9 mouse cellular contexts compared by ENCODE assay signal in genomic region chr15:10840621-10841034, GRCm38 (mm10).
DNase-seq lines count a peak whose midpoint lies in the region; ATAC-seq and TF ChIP-seq lines count a peak whose summit lies in the region.
"Had no signal": no experiment of that assay in that cellular context is flagged by ENCODE, and none has a peak within 500 bp of the region (broad histone marks: within the 10 kb centered on the region; RNA-seq: fewer than 3 reads in every experiment).

No protein-coding gene starts in this region.

- H3K9ac ChIP-seq in lung, embryonic 14.5 days, result no peak overlapping the region

- H3K4me2 ChIP-seq in lung, embryonic 14.5 days, result no peak overlapping the region

- H3K4me1 ChIP-seq in lung, embryonic 14.5 days (ENCODE audit: insufficient read depth), result no peaks in the 10 kb centered on the region
- H3K4me1 ChIP-seq in lung, adult 2 months (ENCODE audit: control insufficient read depth, insufficient read depth, low read length), result peaks cover 2% of the 10 kb centered on the region; the same call in 1 of the 2 replicates
- H3K4me1 ChIP-seq in thymus, adult 2 months (replicated peaks; ENCODE audit: control insufficient read depth, insufficient read depth, low read length), result no peaks in the 10 kb centered on the region

- H3K27ac ChIP-seq in lung, embryonic 14.5 days (ENCODE audit: low read depth), result no peak overlapping the region
- H3K27ac ChIP-seq in thymus, adult 2 months (ENCODE audit: control insufficient read depth, insufficient read depth, low read length), result no peak overlapping the region
- H3K27ac ChIP-seq: macrophage had no signal

- peak; percentile 56 for DNase-seq in lung, embryonic 14.5 days
- no peak for DNase-seq in lung, adult 2 months
- peak; percentile 77 to 84 for DNase-seq in layer of hippocampus, adult 8-10 months (ENCODE audit: low spot score in 2 of 2)
- DNase-seq in right cerebral cortex, postnatal 4 days, result peak; percentile 7
- DNase-seq in thymus, adult 2 months, result no peak
- DNase-seq in adrenal gland, postnatal 4 days (ENCODE audit: low spot score in 2 of 2), result no peak
- DNase-seq in adrenal gland, postnatal 10 days, result no peak

- no peaks in the 10 kb centered on the region for H3K27me3 ChIP-seq in lung, embryonic 14.5 days (ENCODE audit: insufficient read depth, low read length)
- no peaks in the 10 kb centered on the region for H3K27me3 ChIP-seq in thymus, adult 2 months (ENCODE audit: control insufficient read depth, insufficient read depth, low read length)

- no peaks in the 10 kb centered on the region for H3K9me3 ChIP-seq in lung, embryonic 14.5 days (ENCODE audit: low read depth, low read length)

- no peak overlapping the region for H3K4me3 ChIP-seq in lung, embryonic 14.5 days (ENCODE audit: low read depth, low read length)
- H3K4me3 ChIP-seq in lung, adult 2 months (replicated peaks; ENCODE audit: extremely low read depth, low read depth, low read length), result no peak overlapping the region
- no peak overlapping the region for H3K4me3 ChIP-seq in thymus, adult 2 months (ENCODE audit: control insufficient read depth, insufficient read depth, low read length)

- TF ChIP-seq POLR2A in lung, adult 2 months (IDR thresholded peaks at IDR 0.05; ENCODE audit: borderline replicate concordance, extremely low read depth, low read depth, low read length), result no peak
- TF ChIP-seq POLR2A in thymus, adult 2 months (IDR thresholded peaks at IDR 0.05; ENCODE audit: control insufficient read depth, extremely low read depth, insufficient read depth, low read length, poor library complexity), result no peak

- no peaks in the 10 kb centered on the region for H3K36me3 ChIP-seq in lung, embryonic 14.5 days (ENCODE audit: insufficient read depth)
- H3K36me3 ChIP-seq in thymus, adult 2 months (ENCODE audit: control insufficient read depth, insufficient read depth, low read length), result no peaks in the 10 kb centered on the region

- no peak for TF ChIP-seq CTCF in lung, embryonic 14.5 days (IDR thresholded peaks at IDR 0.05; ENCODE audit: low read depth)
- no peak for TF ChIP-seq CTCF in lung, adult 2 months (IDR thresholded peaks at IDR 0.05; ENCODE audit: insufficient read depth, low read length)
- TF ChIP-seq CTCF in thymus, adult 2 months (IDR thresholded peaks at IDR 0.05; ENCODE audit: borderline replicate concordance, control insufficient read depth, extremely low read depth, insufficient read depth, low read length, poor library complexity), result no peak

- peak; percentile 73; the same call in 1 of the 2 replicates for ATAC-seq in lung, embryonic 14.5 days (ENCODE audit: insufficient read depth)
- ATAC-seq in frontal cortex, adult (ENCODE audit: low TSS enrichment), result peak; percentile 99

- 57% methylated on average over 4 of the region's 4 CpGs for WGBS in lung, embryonic 14.5 days
- WGBS in lung, adult 2 months, result 67% methylated on average over 4 of the region's 4 CpGs
- 93% methylated on average over 4 of the region's 4 CpGs for WGBS in thymus, adult 2 months

Comparison
In these comparisons a context has a peak if more than half of its experiments do, and no peak if none do; other contexts are left out.
1. DNase-seq: peak in lung, embryonic 14.5 days (single experiment), layer of hippocampus, adult 8-10 months (2 of 2) and right cerebral cortex, postnatal 4 days (single experiment); none in lung, adult 2 months (single experiment), thymus, adult 2 months (single experiment), adrenal gland, postnatal 4 days (0 of 2) and adrenal gland, postnatal 10 days (single experiment).